Mouse (Mus musculus) hematopoietic multipotent progenitor cell, adult 10-12 weeks (in vitro differentiated cells): Measurements from ENCODE around the gene Ppm1f. TPM values are rescaled to one million over a fixed set of nuclear protein-coding genes. Genes with fewer than 3 reads are reported as not detected.

Experiments used
- polyA plus RNA-seq: library from polyadenylated mRNA; stranded (reverse); fragments of >175 nt; gene quantifications from 2 replicates; pipeline ENCODE4 v1.2.3, GENCODE M21; 2012; ENCODE audit warnings: low replicate concordance

Gene Ppm1f
- polyA plus RNA-seq, result 2.6 and 7.3 TPM in 2 replicates

GRCm38 (mm10) chr16:16896382-16897055 is at the start of gene Ppm1f:
Ppm1f (plus strand) TSS chr16:16896469.

GRCm38 (mm10) chr16:16863978-16864377 is 32.3 kb upstream of the Ppm1f start, which contains the start of gene Igll1:
Igll1 (minus strand) TSS chr16:16863985.

DNA sequence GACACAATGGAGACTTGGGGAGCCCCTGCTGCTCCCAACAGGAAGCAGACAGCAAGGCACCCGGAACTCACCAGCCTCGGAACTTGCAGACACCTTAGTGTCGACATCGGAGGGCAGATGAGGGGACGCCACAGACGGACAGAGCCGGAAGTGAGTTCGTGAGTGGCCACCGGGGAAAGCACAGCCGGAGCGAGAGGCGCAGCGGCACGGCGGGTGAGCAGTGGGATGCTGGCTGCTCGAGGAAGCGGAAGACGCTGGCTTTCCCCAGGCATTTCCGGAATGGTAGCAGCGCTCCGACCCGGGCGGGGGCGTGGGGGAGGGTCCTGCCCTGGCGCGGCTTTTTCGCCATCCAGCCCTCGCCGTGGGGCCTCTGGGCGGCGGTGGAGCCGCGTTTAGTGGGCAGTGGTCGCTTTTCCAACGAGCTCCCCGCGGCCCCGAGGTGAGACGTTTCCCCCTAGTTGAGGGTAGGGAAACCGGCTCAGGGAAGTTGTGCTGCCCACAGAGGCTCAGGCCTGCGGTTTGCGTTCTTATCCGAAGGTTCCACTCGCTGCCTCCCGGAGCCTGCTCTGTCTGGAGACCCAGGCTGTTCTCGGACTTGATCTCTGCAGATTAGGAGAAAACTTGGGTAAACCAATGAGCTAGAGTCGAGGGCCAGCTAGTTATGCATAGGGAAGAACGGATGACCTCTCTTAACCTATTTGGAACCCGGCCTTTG is 25.5 kb upstream of the Ppm1f start, which contains the start of the genes Top3b and Vpreb1:
Top3b (plus strand) TSS at position 120 of the 715 bp plus-strand sequence.
Vpreb1 (minus strand) TSS at position 227 of the 715 bp plus-strand sequence.

Other genes with a start within 250 kb of the Ppm1f start
- not detected in 2 replicates for gene Olfr19, start 220.1 kb upstream of the Ppm1f start, polyA plus RNA-seq
- gene Spag6l, start 67.0 kb upstream of the Ppm1f start, polyA plus RNA-seq, result not detected in 2 replicates
- 0.16 and 0.45 TPM in 2 replicates for gene Igll1, start 32.5 kb upstream of the Ppm1f start, polyA plus RNA-seq
- gene Top3b, start 25.7 kb upstream of the Ppm1f start, polyA plus RNA-seq, result 33.8 and 50.2 TPM in 2 replicates
- gene Vpreb1, start 25.6 kb upstream of the Ppm1f start, polyA plus RNA-seq, result 0.48 TPM in 1 of 2 replicates, not detected in the other
- 28.5 and 40.4 TPM in 2 replicates for gene Mapk1, start 86.9 kb downstream of the Ppm1f start, polyA plus RNA-seq
- 0.42 and 0.83 TPM in 2 replicates for gene Ypel1, start 173.2 kb downstream of the Ppm1f start, polyA plus RNA-seq
- gene Ppil2, start 214.8 kb downstream of the Ppm1f start, polyA plus RNA-seq, result 67.1 and 127 TPM in 2 replicates
- gene 2610318N02Rik, start 228.7 kb downstream of the Ppm1f start, polyA plus RNA-seq, result 4.8 and 5.8 TPM in 2 replicates
- 74.0 and 181 TPM in 2 replicates for gene Sdf2l1, start 235.9 kb downstream of the Ppm1f start, polyA plus RNA-seq
- 10.2 and 23.9 TPM in 2 replicates for gene Ydjc, start 248.2 kb downstream of the Ppm1f start, polyA plus RNA-seq